Mouse (Mus musculus) embryo, embryonic 11 days (tissue): ENCODE data around the gene Pkp4.
A peak's percentile ranks its signal among the peaks of the same experiment; 100 is the strongest.

Source experiments
- DNase-seq: peaks from one replicate; pipeline ENCODE4 v3.0.0-alpha.2; 2015

Pkp4 gene

GRCm38 (mm10) chr2:59280914-59281562 is 120.4 kb downstream of the Pkp4 start:
- peak; percentile 31 for DNase-seq

GRCm38 (mm10) chr2:59282966-59283365 is 122.3 kb downstream of the Pkp4 start:
- no peak for DNase-seq

- DNase-seq = no peak
Measured at GRCm38 (mm10) chr2:59284216-59284615, 123.6 kb downstream of the Pkp4 start.

- no peak for DNase-seq
Measured at GRCm38 (mm10) chr2:59284734-59285490, 124.3 kb downstream of the Pkp4 start.

- no peak for DNase-seq
Measured at GRCm38 (mm10) chr2:59285581-59285980, 124.9 kb downstream of the Pkp4 start.

GRCm38 (mm10) chr2:59286247-59286646 is 125.6 kb downstream of the Pkp4 start:
- DNase-seq = no peak

- no peak for DNase-seq
Measured at GRCm38 (mm10) chr2:59287630-59288029, 127.0 kb downstream of the Pkp4 start.

GRCm38 (mm10) chr2:59289411-59289810 is 128.8 kb downstream of the Pkp4 start:
- no peak for DNase-seq

GRCm38 (mm10) chr2:59290391-59290790 is 129.7 kb downstream of the Pkp4 start:
- DNase-seq = peak; percentile 32

- DNase-seq = no peak
Measured at GRCm38 (mm10) chr2:59299831-59300230, 139.2 kb downstream of the Pkp4 start.

- DNase-seq = peak; percentile 54
Measured at GRCm38 (mm10) chr2:59301671-59302070, 141.0 kb downstream of the Pkp4 start.

GRCm38 (mm10) chr2:59302430-59302829 is 141.8 kb downstream of the Pkp4 start:
- DNase-seq = no peak

GRCm38 (mm10) chr2:59303530-59304063 is 142.9 kb downstream of the Pkp4 start:
- no peak for DNase-seq

- DNase-seq = no peak
Measured at GRCm38 (mm10) chr2:59307302-59307701, 146.7 kb downstream of the Pkp4 start.

GRCm38 (mm10) chr2:59308055-59308454 is 147.4 kb downstream of the Pkp4 start:
- DNase-seq = no peak

- DNase-seq = no peak
Measured at GRCm38 (mm10) chr2:59313293-59313692, 152.6 kb downstream of the Pkp4 start.

- DNase-seq = no peak
Measured at GRCm38 (mm10) chr2:59318631-59319030, 158.0 kb downstream of the Pkp4 start.

- no peak for DNase-seq
Measured at GRCm38 (mm10) chr2:59327946-59328345, 167.3 kb downstream of the Pkp4 start.

GRCm38 (mm10) chr2:59331093-59331492 is 170.4 kb downstream of the Pkp4 start:
- no peak for DNase-seq

- no peak for DNase-seq
Measured at GRCm38 (mm10) chr2:59332523-59332922, 171.9 kb downstream of the Pkp4 start.

GRCm38 (mm10) chr2:59338501-59338900 is 177.9 kb downstream of the Pkp4 start:
- no peak for DNase-seq

GRCm38 (mm10) chr2:59338926-59339325 is 178.3 kb downstream of the Pkp4 start:
- DNase-seq = no peak

- DNase-seq = no peak
Measured at GRCm38 (mm10) chr2:59339776-59340539, 179.3 kb downstream of the Pkp4 start.
